Mouse (Mus musculus) bone marrow macrophage, adult 2 months (primary cell): ENCODE measurements around the gene Ugt1a10.

ENCODE experiments used
- CTCF ChIP-seq: IDR thresholded peaks from 2 replicates; pipeline ENCODE4 v1.5.1; 2012; ENCODE audit warnings: low read depth, mild to moderate bottlenecking, low read length, moderate library complexity
- POLR2A ChIP-seq: IDR thresholded peaks from 2 replicates; pipeline ENCODE4 v1.6.1; 2012; ENCODE audit warnings: mild to moderate bottlenecking, low read depth, low read length, borderline replicate concordance

GRCm38 (mm10) chr1:88197443-88197842 is 142.3 kb downstream of the Ugt1a10 start:
- TF ChIP-seq CTCF (no peak), POLR2A (no peak)
